Mouse (Mus musculus) heart, adult 8-10 months (tissue): Measurements from ENCODE around the gene Slc7a15. TPM values are rescaled to one million over a fixed set of nuclear protein-coding genes. Genes with fewer than 3 reads are reported as not detected.
A peak's percentile ranks its signal among the peaks of the same experiment; 100 is the strongest.
"Not testable (repeated sequence)": the region's sequence is repeated elsewhere in the genome, so short reads cannot be mapped to it uniquely, and the experiment has no call there.

Source experiments
- DNase-seq: peaks from one replicate; pipeline ENCODE4 v3.0.0; 2022; ENCODE audit warnings: low spot score
- total RNA-seq, 4 experiments: library from RNA; stranded (reverse); gene quantifications; 2 replicates each; pipeline ENCODE4 v1.2.4; 2022

The Slc7a15 gene
- not detected for total RNA-seq

DNA sequence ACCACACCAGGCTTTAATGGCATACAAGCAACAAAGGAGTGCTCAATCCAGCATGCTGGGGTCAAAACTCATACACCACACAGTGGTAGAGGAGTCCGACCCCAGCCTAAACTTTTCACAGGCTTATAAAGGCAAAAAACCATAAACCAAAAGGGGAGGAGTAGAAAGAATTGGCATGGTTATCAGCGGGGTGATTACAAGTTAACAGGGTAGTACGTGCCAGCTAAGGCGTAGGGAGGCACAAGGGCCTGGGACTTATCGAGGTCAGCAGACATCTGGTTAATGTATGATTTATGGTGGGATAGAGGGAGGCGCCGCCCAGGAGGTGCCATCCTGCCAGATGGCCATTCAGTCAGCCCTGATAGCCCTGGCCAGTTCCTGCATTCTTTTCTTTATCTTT lies at the start of gene Slc7a15:
Gene Slc7a15, minus strand, starts transcription at position 101 of the 400 bp plus-strand sequence.
- not testable (repeated sequence) for DNase-seq

DNA sequence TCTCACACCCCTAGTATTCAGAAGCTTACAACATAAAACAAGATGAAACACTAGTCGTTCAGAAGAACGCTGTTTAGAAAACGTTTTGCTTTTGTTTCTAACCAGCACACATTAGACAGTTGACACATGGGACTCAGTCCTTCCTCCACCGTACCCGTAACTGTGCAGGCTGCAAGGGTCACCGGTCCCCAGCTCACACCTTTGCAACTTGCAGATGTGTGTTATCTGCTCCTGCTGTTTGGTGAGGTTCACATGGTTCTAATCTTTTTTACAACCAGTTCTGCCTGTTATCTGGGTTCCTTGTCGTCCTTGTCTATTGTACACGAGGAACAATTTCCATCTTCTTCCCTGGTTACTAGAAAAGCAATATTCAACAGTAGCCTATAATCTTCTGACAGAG lies 49.3 kb upstream of the Slc7a15 start:
- not testable (repeated sequence) for DNase-seq

DNA sequence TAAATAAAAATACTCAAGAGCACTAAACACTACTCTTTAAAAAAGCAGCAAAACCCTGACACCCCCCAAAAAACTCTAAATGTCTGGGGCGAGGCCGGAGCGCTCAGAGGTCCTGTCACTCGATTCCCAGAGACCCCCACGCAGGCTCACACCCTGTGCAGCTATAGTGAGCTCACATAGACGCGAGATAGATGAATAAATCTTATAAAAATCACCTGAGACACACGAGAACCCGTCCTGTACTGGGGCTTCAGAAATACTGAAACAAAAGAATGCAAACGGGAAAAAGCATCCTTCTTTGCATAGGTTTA lies 42.5 kb upstream of the Slc7a15 start:
- DNase-seq: no peak

DNA sequence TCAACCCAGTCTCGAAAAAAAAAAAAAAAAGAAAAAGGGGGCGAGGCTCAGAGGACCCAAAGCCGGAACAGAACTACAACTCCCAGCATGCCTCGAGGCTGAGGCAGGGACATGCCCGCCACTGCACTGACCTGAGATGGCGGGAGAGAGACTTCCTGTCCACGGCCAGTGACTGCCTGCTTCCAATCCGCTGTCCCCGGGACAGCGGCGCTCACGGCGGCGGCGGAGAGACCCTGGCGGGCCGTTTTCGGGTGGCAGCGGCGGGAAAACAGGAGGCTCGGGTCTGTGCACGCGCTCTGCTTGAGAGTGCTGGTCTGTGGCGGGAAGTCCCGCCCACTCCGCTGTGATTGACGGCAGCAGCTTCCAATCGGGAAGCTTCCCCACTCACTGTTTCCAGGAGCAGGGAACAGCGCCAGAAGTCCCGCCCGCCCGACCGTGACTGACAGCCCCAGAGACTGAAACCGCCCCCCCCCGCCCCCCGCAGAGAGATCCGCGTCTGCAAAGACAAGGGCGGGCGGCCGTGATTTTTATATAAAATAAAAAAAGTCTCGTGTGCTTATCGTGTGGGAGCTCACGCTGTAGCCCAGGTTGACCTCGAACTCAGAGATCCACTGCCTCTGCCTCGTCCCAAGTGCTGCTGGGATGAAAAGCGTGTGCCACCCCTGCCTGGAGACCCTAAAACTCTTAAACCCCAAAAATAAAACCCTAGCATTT lies 42.0 kb upstream of the Slc7a15 start:
- peak; percentile 97 for DNase-seq

DNA sequence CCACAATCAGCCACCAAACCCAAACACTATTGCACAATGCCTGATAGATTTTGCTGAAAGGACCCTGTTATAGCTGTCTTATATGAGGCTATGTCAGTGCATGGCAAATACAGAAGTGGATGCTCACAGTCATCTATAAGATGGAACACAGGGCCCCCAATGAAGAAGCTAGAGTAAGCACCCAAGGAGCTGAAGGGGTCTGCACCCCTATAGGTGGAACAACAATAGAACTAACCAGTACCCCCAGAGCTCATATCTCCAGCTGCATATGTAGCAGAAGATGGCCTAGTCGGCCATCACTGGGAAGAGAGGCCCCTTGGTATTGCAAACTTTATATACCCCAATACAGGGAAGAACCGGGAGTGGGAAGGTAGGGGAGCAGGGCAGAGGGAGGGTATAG lies 41.3 kb upstream of the Slc7a15 start:
- DNase-seq: not testable (repeated sequence)

DNA sequence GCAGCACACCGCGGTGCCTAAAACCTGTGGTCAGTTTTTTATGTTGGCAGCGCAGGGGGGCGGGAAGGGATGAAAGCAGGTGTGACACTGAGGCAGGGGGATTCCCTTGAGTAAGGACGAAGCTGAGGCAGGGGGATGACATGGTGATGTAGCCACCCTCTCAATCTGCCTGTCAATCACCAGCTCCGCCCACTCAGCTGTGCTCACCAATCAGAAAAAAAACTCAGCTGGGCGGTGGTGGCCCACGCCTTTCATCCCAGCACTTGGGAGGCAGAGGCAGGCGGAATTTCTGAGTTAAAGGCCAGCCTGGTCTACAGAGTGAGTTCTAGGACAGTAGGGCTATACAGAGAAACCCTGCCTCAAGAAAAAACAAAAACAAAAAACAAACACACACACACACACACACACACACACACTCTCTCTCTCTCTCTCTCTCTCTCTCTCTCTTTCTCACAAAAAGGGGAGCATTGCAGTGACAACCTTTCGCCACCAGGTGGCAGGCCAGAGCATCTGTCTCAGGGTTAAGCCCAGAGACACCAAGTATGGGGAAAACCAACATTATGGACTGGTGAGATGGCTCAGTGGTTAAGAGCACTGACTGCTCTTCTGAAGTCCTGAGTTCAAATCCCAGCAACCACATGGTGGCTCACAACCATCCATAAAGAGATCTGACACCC lies 39.7 kb upstream of the Slc7a15 start:
- peak; percentile 70 for DNase-seq

DNA sequence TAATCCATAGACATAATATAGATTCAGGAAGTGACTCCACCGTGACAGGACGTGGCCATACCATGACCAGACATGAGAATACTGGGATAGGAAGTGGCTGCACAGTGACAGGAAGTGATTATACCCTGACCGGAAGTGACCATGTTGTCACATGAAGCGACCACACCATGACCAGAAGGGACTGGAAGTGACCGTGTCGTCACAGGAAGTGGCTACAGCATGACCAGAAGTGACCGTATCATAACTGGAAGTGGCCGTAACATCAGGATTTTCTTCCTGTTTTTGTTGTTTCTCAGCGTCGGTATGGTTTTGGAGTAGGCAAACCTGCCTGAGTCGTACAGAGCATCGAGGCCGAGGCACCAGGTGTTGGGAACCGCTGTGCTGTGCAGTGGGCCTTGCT lies 38.1 kb upstream of the Slc7a15 start:
- DNase-seq: no peak

DNA sequence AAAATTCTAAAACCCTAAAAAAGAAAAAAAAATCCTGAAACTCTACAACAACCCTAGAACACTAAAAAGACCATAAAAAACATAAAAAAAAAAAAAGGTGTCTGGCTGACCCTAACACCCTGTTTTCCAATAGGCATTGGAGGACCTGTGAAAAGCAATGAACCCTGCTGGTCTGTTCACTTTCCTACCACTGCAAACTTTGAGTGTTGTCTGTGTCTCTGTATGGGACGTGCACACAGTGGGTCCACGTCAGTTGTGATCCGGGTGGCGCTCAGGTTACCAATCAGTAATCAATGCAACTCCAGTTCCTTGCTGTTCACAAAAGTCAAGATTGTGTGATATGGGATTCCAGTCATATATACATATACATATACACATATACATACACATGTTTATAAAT lies 36.7 kb upstream of the Slc7a15 start:
- no peak for DNase-seq

DNA sequence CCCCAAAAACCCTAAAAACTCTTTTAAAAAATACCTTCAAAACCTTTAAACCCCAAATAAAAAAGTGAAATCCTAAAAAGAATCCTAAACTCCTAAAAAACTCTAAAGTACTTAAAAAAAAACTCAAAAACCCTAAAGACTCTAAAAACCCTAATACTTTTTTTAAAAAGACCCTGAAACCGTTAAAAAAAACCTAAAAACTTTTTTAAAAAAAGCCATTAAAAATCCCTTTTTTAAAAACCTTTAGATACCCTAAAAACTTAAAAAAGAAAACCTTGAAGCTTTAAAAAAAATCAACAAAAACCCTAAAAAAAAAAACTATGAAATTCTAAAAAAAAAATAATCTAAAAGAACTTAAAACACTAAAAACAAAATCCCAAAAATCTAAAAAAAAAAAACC lies 35.4 kb upstream of the Slc7a15 start:
- no peak for DNase-seq

DNA sequence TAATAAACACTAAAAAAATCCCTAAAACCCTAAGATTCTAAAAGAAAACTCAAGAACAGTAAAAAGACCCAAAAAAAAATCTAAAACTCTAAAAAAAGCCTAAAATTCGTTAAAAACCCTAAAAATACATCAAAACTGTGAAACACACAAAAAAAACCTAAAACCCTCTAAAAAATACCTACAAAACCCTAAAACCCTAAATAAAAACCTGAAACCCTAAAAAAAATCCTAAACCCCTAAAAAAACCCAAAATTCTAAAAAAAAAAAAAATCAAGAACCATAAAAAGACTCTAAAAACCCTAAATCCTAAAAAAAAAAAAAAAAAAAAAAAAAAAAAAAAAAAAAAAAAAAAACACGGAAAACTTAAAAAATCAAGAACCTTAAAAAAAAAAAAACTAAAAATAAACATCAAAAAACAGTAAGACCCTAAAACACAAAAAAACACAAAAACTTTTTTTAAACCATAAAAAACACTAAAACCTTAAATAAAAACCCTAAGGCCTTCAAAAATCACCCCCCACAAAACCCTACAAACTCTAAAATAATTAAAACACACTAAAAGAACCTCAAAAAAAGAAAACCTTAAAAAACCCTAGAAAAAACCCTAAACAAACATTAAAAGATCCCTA lies 34.0 kb upstream of the Slc7a15 start:
- DNase-seq: no peak

DNA sequence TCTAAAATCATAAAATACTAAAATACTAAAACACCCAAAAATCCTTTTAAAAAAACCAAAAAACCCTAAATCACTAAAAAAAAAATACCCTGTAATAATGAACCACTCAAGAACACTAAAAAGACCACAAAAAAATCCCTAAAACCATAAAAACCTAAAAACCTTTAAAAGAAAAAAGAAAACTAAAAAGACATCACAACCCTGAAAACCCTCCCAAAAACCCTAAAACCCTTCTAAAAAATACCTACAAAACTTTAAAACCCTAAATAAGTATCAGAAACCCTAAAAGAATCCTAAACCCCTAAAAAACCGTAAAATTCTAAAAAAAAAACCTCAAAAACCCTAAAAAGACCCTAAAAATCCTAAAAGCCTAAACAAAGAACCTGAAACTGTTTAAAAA lies 32.8 kb upstream of the Slc7a15 start:
- DNase-seq: no peak

DNA sequence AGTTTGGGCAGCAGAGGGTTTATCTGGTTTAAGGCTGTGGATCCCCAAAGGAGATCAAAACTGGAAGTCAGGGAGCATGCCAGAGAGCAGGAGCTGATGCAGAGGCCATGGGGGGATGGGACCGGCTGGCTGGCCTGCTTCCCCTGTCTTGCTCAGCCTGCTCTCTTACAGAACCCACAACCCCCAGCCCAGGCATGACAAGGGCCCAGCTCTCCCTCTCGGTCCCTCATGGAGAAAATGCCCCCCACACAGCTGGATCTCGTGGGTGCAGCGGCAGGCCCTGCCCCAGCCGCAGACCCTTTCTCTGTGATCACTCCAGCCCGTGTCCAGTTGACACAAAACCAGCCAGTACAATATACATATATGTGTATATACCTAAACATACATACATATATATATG lies 30.7 kb upstream of the Slc7a15 start:
- DNase-seq: no peak

DNA sequence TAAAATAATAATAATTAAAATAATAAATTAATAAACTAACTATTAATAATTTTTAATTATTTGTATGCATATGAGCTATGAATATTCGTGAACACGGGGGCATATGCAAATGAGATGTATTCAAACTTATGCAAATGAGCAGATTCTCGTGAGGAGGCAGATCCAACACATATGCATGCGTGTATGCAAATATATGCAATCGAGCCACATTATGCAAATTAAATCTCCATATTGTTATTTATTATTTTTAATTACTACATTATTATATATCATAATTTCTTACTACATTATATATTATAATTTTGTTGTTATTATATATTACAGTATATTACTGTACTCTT lies 21.8 kb upstream of the Slc7a15 start:
- DNase-seq: no peak

DNA sequence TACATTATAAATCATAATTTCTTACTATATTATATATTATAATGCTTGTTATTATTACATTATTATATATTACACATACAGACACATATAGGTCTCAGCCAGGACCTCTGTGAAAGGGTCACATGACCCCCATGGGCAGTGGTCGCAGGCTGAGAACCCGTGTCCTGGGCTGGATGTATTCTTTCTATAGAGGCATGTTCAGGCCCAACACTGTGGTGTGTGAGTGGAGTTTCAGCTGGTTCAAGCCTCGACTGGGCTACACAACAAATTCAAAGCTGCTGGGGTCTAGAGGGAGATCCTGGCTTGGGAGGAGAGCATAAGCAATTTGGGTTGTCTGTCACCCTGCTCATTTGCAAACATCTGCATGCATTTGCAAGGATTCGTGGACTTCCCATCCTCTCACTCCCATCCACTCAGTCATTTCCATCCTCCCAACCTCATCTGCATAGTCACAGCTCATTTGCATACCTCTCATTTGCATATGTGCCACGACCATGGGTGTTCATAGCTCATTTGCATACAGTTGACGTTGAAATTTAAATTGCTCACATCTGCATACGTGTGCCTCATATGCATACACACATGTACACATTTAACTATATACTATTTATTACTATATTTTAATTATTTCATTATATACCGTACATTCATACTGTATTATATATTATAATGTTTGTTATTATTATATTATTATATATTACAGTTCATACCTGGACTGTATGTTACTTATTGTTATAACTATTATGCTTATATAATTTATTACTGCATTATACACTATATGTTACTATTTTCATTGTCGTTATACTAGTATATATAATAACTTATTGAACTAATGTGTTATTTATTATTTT lies 21.2 kb upstream of the Slc7a15 start:
- DNase-seq: no peak

DNA sequence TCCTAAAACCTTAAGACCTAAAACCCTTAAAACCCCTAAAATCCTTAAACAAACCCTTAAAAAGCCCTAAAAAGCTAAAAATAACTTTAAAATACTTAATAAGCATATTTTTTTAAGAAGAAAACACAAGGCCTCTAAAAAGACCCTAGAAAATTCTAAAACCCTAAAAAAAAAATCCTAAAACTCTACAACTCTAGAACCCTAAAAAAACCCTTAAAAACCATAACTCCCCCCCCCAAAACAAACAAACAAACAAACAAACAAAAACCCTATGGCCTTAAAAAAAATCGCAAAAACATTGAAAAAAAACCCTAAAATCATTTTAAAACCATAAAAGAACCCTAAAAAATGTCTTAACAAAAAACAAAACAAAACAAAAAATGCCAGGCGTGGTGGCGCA lies 19.4 kb upstream of the Slc7a15 start:
- DNase-seq: no peak

DNA sequence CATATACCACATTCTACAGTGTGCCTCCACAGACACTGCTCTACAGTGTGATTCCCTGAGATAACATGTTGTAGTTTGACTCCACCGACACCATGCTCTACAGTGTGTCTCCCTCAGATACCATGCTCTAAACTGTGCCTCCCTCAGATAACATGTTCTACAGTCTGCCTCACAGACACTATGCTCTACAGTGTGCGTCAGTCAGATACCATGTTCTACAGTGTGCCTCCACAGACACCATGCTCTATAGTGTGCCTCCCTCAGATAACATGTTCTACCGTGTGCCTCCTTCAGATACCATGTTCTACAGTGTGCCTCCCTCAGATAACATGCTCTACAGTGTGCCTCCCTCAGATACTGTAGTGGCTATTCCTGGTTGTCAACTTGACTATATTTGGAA lies 10.2 kb upstream of the Slc7a15 start:
- DNase-seq: no peak

DNA sequence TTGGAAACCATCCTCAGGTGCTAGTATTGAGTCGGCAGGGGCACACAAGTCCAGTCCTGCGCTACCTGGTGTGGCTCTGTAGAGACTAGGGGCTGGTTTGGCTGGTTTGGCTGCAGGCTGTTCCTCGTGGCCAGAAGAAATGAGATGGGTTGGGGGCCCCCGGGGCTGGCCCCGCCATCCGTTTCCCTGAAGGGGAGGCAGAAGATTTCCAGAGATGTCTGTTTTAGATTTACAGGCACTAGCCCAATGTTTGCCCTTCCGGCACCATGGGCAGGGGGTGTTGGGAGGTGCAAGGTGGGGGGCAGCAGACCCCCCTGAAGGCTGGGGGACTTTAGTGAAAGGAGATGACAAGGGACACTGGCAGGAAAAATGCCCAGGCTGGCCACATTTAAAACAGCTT lies 3.3 kb downstream of the Slc7a15 start:
- no peak for DNase-seq

DNA sequence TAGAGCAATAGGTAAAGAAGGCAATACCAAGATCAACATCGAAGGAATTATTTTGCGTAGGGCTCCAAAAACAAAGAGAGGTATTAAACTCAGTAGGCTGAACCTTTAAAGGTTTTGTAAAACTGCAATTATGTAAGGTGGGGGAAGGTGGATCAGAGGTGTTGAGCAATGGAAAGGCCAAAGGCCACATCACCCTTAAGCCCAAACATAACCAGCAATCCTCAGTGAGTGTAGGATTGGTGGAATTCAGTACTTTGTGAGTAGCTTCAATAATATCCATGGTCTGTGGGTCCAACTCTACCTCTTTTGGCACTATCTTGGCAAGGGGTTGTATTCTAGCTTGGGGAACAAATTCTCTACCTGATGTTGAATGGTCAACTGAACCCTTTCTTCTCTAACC lies 7.5 kb downstream of the Slc7a15 start:
- DNase-seq: not testable (repeated sequence)

DNA sequence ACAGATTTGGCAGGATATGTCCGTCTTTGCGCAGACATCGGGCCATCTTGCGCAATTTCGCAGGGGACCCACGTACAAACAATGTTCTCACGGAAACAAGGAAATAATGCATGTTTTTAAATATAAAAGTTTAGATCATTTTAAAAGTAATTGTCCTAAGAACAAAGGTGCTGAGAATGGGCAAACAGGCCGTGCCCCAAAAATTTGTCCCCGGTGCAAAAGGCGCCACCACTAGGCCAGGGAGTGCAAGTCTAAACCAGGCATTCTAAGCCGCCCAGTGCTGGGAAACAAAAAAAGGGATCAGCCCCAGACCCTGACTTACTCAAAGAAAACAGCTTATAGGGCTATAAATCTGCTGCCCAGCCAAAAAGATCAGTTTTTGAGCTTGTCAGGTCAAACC lies 25.5 kb downstream of the Slc7a15 start:
- no peak for DNase-seq

DNA sequence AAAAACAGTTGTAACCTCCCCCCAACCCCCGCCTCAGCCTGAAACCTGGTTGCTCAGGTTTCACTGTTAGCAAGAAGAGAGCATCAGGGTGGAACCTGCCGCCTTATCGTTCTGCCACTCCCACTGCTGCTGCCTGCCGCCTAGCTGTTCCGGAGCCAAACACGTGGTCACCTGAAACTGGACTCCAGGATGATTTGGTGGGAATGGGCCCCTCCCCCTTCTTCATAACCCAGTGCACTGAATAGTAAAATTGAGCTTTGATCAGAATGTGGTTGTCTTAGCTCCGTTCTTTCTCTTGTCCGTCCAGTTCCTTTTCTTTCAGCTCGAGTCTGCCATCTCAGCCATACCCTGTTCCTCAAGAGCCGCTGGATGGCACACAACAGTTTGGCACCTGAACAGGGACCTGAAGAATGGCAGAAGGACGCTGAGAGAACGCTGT lies 26.9 kb downstream of the Slc7a15 start:
- not testable (repeated sequence) for DNase-seq

DNA sequence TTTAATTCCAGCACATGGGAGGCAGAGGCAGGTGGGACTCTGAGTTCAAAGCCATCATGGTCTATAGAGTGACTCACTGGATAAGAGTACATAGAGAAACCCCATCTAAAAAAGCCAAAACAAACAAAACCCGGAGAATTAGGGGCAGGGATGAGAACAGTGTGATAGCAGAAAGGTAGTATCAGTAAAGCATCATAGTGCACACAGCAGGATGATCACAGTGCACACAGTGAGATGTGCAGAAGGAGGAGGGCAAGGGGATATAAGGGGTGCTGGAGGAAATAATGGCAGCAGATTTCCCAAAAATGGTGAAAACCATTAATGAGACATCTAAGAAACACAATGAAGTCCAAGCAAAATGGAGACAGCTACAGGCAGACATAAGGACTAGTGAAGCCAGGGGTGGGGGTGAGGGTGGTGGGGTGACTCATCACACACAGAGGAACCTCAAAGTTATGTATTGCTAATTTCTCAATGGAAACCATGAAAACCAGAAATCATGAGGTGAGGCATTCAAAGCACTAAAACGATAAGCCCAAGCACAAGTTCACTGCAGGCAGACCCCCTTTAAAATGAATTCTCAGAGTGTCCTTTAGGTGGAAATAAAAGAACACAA lies 27.5 kb downstream of the Slc7a15 start:
- DNase-seq: not testable (repeated sequence)

DNA sequence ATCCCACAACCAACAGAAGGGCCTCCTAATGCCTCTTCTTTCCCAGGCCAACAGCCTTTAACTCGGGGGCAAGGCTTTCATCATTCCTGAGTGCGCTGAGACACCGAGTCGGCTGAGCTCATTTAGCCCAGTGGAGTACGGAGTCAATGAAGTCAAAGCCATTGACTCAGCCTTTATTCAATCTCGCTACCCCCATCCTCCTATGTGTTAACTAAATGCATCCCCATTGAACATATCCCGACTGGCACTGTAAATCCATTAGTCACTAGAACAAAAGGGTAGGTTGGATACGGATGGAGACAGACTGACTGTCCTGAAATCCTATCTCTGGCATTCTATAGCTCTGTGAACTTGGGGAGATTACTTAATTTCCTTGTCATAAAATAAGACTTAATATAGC lies 36.7 kb downstream of the Slc7a15 start:
- DNase-seq: not testable (repeated sequence)
